Mouse (Mus musculus) limb, embryonic 15.5 days (tissue): ENCODE measurements around the gene Dnaja3. TPM values are rescaled to one million over a fixed set of nuclear protein-coding genes. Genes with fewer than 3 reads are reported as not detected.

Experiments used
- ATAC-seq: fragments of 200-750 bp; cut with Nextera tagmentation; 2 replicates; pipeline ENCODE4 v1.8.0; 2017; ENCODE audit warnings: low read depth, moderate TSS enrichment; ENCODE audit not compliant: insufficient number of reproducible peaks, low FRiP score, low TSS enrichment
- H3K27ac ChIP-seq: fragments of 300-500 bp; sonication (generic); 2 replicates; pipeline ENCODE4 v1.5.1; 2015; ENCODE audit warnings: moderate library complexity, mild to moderate bottlenecking, inconsistent platforms
- H3K27me3 ChIP-seq: fragments of 300-500 bp; sonication (generic); 2 replicates; pipeline ENCODE4 v1.6.1; 2015; ENCODE audit warnings: inconsistent platforms
- H3K36me3 ChIP-seq: fragments of 300-500 bp; sonication (generic); 2 replicates; pipeline ENCODE4 v1.6.1; 2015; ENCODE audit warnings: inconsistent platforms
- H3K4me1 ChIP-seq: fragments of 300-500 bp; sonication (generic); 2 replicates; pipeline ENCODE4 v1.6.1; 2015; ENCODE audit warnings: inconsistent platforms
- H3K4me2 ChIP-seq: fragments of 300-500 bp; sonication (generic); 2 replicates; pipeline ENCODE4 v1.6.1; 2015; ENCODE audit warnings: mild to moderate bottlenecking, inconsistent platforms
- H3K4me3 ChIP-seq: fragments of 300-500 bp; sonication (generic); 2 replicates; pipeline ENCODE4 v1.5.1; 2015; ENCODE audit warnings: mild to moderate bottlenecking, inconsistent platforms
- H3K9ac ChIP-seq: fragments of 300-500 bp; sonication (generic); 2 replicates; pipeline ENCODE4 v1.6.1; 2015; ENCODE audit warnings: inconsistent platforms
- H3K9me3 ChIP-seq: fragments of 300-500 bp; sonication (generic); 2 replicates; pipeline ENCODE4 v1.6.1; 2016; ENCODE audit warnings: inconsistent platforms
- WGBS: fragments of 180-500 bp; shearing (Covaris S2); methylation state at CpG from one replicate; pipeline ENCODE4 v1.1.7; 2015; 5-methylcytosine and 5-hydroxymethylcytosine counted together
- polyA plus RNA-seq: library from polyadenylated mRNA; unstranded; fragments of >200 nt; fragmentation: Nextera tagmentation; extraction: Ambion mirVana; gene quantifications from 2 replicates; pipeline ENCODE4 v1.2.1, GENCODE M21; 2015

Dnaja3 gene
- polyA plus RNA-seq, 1 experiment from 2014 or later: 60.5 TPM

DNA sequence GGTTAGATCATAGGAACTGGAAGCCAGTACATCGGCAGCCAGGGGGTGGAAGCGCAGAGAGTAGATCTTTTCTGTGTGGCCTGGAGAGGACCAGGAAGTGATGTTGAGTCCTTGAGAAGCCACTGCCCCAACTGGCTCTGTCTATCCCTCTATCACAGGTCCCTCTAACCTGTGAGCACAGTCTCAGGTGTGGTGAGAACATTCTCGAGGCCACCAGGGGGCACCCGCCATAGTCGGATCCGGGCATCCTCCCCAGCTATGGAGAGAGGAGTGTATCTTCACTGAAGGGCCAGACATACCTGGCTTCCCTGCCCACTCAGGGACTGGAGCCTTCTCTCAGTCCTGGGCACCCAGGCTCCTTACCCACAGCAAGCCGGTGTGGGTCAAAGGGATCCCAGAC lies 7.7 kb upstream of the Dnaja3 start:
- 44% methylated on average over 7 of the region's 7 CpGs for WGBS
- Histone ChIP-seq H3K9me3 (no peaks in the 10 kb centered on the region), H3K27me3 (no peaks in the 10 kb centered on the region), H3K4me1 (peaks cover 22% of the 10 kb centered on the region), H3K9ac (no peak overlapping the region), H3K27ac (peak overlapping the region; percentile 22; the same call in 1 of the 2 replicates), H3K36me3 (peaks cover 20% of the 10 kb centered on the region), H3K4me2 (no peak overlapping the region), H3K4me3 (no peak overlapping the region)
- ATAC-seq: no peak

DNA sequence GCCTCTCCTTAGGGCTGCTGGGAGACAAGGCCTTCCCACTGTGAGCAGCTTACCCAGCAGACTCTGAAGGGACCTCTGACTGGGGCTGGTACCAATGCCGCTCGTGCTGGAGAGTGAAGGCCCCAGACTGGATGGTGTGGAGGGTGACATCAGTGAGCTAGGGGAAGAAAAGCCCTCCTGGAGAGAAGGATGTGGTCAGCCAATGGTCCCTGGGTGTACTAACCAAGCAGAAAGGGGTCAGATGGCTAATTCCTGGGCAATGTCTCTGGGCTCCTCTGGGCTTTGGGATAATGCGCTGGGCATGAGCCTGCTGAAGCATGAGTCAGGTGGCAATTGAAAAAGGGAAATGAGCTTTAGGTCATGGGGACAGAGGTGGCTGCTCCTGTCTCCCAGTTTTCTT lies 6.1 kb upstream of the Dnaja3 start:
- Histone ChIP-seq H3K9me3 (no peaks in the 10 kb centered on the region), H3K4me1 (peaks cover 22% of the 10 kb centered on the region), H3K36me3 (peaks cover 15% of the 10 kb centered on the region; the same call in 1 of the 2 replicates), H3K4me2 (no peak overlapping the region), H3K27me3 (no peaks in the 10 kb centered on the region), H3K27ac (no peak overlapping the region), H3K4me3 (no peak overlapping the region), H3K9ac (no peak overlapping the region)
- ATAC-seq: no peak
- WGBS: 95% methylated on average over 3 of the region's 3 CpGs

DNA sequence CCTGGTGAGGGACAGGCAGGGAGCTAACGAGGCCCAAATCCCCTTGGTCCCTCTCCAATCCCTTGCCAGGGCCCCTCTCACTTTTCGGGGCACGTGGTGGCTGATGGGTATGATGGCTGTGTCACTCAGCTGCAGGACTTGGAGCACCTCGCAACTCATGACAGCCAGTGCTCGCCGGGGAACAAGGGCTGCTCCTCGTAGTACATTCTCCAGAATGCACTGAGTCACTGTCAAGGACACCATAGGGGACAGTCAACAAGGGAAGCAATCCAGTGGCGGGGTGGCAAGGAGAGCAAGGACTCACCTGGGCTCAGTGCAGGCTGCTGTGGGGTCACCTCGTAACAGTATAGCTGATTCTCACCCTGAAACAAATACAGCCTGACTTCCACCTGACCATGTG lies 5.1 kb upstream of the Dnaja3 start:
- Histone ChIP-seq H3K9ac (no peak overlapping the region), H3K4me1 (peaks cover 29% of the 10 kb centered on the region), H3K27ac (no peak overlapping the region), H3K4me3 (no peak overlapping the region), H3K9me3 (no peaks in the 10 kb centered on the region), H3K27me3 (no peaks in the 10 kb centered on the region), H3K4me2 (no peak overlapping the region), H3K36me3 (peaks cover 15% of the 10 kb centered on the region; the same call in 1 of the 2 replicates)
- 77% methylated on average over 9 of the region's 9 CpGs for WGBS
- no peak for ATAC-seq

DNA sequence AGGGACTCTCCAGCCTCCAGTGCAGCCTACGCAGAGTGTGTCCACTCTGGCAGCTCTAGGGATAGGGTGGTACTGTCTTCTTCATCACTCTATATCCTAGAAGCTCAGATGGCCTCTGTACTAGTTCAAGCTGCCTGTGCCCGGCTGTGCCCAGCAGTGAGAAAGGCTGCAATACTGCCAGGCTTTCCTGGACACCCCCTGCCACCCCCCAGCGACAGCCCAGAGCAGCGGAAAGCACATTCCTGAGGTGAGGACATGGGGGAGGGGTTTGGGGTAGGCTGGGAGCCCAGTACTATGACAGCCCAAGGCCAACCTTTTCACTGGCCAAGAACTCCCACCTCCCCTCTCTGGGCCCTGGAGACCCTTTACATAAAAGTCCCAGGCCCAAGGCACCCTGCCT lies 4.0 kb upstream of the Dnaja3 start:
- Histone ChIP-seq H3K27me3 (no peaks in the 10 kb centered on the region), H3K4me3 (no peak overlapping the region), H3K4me1 (peaks cover 32% of the 10 kb centered on the region), H3K9ac (no peak overlapping the region), H3K27ac (no peak overlapping the region), H3K36me3 (peaks cover 15% of the 10 kb centered on the region; the same call in 1 of the 2 replicates), H3K4me2 (no peak overlapping the region), H3K9me3 (no peaks in the 10 kb centered on the region)
- no peak for ATAC-seq
- 43% methylated on average over 4 of the region's 4 CpGs for WGBS

DNA sequence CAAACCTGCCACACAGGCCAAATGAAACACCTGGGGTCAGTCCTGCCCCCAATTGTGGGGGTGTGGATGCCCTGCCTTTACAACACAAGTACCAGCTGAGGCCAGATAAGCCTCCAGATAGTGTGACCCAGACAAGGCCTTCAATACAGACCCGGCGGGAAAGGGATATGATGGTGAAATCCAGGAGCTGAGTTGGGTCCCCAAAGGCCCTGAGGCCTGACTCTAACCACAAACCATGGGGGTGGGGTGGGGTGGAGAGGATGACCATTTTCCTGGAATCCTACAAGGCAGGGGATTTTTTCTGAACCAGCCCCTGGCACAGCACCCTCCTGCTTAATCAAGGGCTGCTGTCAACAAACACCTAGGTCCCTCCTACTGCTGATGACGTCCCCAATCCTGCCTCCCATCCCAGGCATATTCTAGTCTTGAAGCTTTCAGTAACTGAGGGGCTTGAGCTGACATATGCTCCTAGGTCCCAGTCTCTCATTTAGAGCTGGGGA lies 848 bp upstream of the Dnaja3 start:
- H3K27ac ChIP-seq: no peak overlapping the region
- no peaks in the 10 kb centered on the region for H3K27me3 ChIP-seq
- H3K4me1 ChIP-seq: peaks cover 56% of the 10 kb centered on the region
- no peak overlapping the region for H3K4me3 ChIP-seq
- no peaks in the 10 kb centered on the region for H3K9me3 ChIP-seq
- no peak for ATAC-seq
- WGBS: 82% methylated on average over 3 of the region's 3 CpGs
- no peak overlapping the region for H3K4me2 ChIP-seq
- peaks cover 8% of the 10 kb centered on the region for H3K36me3 ChIP-seq
- no peak overlapping the region for H3K9ac ChIP-seq

DNA sequence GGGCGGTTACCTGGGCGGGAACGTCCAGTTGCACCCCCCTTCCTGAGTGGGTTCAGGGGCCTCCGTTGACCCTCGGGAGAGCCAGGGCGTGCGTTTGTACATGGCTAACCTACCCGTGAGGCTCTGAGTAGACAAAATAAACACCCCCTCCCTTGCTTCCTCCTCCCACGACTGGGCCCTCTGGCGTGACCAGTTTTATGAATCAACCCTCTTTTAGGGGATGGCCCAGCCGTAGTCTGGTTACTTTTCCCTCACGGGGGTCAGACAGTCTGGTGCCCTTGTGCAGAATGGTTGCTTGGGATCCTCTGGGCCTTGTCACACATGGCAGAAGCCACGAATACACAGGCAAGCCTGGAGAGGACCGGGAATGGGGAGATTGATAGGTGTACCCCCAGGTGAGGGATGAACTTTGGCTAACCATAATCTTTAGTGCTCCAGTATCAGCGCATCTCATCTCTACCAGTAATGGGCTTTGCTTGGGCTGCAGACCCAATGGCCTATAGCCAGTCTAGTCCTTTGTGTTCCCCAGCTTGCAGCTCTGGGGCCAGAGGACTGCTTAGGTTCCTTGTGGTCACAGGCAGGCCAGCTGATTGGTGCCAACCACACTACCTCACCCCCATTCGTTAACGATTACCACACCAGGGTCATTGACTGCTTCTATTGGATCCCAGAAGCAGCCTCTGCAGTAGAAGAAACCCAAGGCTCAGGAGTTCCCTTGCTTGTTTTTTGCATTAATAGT lies 647 bp downstream of the Dnaja3 start:
- Histone ChIP-seq H3K9me3 (no peaks in the 10 kb centered on the region), H3K4me1 (peaks cover 66% of the 10 kb centered on the region), H3K27me3 (no peaks in the 10 kb centered on the region), H3K9ac (peak overlapping the region; percentile 86), H3K4me2 (peak overlapping the region; percentile 70), H3K4me3 (peak overlapping the region; percentile 80), H3K27ac (peak overlapping the region; percentile 92), H3K36me3 (peaks cover 12% of the 10 kb centered on the region)
- 5% methylated on average over 17 of the region's 17 CpGs for WGBS
- ATAC-seq: no peak

DNA sequence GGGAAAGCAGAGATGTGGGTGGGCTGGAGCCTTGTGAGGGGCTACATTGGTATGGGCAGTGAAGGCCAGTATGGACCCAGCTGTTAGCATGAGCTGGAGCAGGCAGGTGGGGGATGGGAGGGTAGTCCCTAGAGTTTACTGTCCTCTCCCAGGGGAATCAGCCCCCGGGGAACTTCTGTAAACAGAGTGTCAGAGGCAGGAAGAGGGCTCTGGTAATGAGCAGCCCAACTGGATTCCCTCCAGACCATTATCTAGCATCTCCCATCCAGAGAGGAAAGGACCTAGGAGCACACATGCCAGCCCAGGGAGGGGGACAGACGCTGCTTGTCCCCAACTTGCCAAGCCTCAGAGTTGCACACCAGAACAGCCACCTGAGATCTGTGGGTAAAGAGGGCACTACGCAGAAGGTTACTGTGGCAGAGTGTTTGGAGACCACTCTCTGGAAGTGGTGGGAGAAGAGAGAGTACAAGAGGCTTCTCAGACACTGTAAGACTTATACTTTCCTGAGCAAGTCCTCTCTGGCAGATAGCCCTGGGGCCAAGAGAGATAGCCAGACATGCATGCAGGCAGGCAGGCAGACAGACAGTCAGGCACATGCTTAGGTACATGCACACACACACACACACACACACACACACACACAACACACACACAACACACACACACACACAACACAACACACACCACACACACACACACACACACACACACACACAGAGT lies 1.5 kb downstream of the Dnaja3 start:
- H3K27ac ChIP-seq: peak overlapping the region; percentile 92
- peaks cover 18% of the 10 kb centered on the region for H3K36me3 ChIP-seq
- peak overlapping the region; percentile 86; the same call in 1 of the 2 replicates for H3K9ac ChIP-seq
- H3K4me2 ChIP-seq: peak overlapping the region; percentile 70
- no peaks in the 10 kb centered on the region for H3K9me3 ChIP-seq
- peaks cover 66% of the 10 kb centered on the region for H3K4me1 ChIP-seq
- WGBS: 38% methylated on average over 3 of the region's 3 CpGs
- ATAC-seq: no peak
- peak overlapping the region; percentile 80 for H3K4me3 ChIP-seq
- H3K27me3 ChIP-seq: no peaks in the 10 kb centered on the region

DNA sequence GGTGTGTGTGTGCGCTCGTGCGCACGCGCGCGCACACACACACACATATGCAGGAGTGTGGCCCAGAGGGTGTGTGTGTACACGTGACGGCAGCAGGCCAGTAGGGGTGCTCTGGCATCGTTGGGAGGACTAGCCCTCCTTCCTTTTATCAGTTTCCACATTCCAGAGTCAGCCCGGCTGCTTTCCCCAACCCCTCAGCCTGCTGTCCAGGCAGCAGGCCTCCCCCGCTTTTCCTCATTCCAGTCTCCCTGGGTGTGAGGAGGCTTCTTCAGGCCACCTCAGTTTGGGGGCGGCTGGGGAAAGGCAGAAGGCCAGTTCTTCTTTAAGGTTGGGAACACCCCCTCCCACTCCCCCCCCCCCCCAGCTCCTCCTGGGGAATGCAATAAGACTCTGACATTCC lies 2.4 kb downstream of the Dnaja3 start:
- Histone ChIP-seq H3K36me3 (peaks cover 22% of the 10 kb centered on the region), H3K4me1 (peaks cover 72% of the 10 kb centered on the region), H3K4me3 (peak overlapping the region; percentile 80), H3K27me3 (no peaks in the 10 kb centered on the region), H3K27ac (peak overlapping the region; percentile 92), H3K9ac (no peak overlapping the region), H3K9me3 (no peaks in the 10 kb centered on the region), H3K4me2 (peak overlapping the region; percentile 70)
- ATAC-seq: peak; percentile 54; the same call in 1 of the 2 replicates
- WGBS: 20% methylated on average over 13 of the region's 13 CpGs

DNA sequence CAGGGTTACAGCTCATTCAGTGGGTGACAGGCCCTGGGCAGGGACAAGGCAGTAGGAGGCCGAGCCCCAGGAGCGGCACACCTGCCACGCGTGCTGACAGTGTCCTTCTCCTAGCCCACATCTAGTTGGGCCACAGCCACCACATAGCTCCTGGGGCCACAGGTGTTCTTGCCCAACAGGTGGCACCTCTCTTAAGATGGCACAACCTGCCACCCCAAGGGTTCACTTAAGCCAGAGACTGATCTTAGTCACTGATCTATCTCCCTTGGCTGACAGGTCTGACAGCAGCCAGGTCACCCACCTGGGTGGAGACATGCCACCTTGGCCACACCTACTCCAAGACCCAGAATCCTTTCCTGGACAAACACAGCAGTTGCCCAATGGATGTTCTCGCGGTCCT lies 3.1 kb downstream of the Dnaja3 start:
- Histone ChIP-seq H3K4me2 (peak overlapping the region; percentile 70), H3K9me3 (no peaks in the 10 kb centered on the region), H3K4me1 (peaks cover 80% of the 10 kb centered on the region), H3K36me3 (peaks cover 20% of the 10 kb centered on the region), H3K9ac (no peak overlapping the region), H3K4me3 (peak overlapping the region; percentile 80), H3K27ac (peak overlapping the region; percentile 92), H3K27me3 (no peaks in the 10 kb centered on the region)
- WGBS: 73% methylated on average over 6 of the region's 6 CpGs
- no peak for ATAC-seq

DNA sequence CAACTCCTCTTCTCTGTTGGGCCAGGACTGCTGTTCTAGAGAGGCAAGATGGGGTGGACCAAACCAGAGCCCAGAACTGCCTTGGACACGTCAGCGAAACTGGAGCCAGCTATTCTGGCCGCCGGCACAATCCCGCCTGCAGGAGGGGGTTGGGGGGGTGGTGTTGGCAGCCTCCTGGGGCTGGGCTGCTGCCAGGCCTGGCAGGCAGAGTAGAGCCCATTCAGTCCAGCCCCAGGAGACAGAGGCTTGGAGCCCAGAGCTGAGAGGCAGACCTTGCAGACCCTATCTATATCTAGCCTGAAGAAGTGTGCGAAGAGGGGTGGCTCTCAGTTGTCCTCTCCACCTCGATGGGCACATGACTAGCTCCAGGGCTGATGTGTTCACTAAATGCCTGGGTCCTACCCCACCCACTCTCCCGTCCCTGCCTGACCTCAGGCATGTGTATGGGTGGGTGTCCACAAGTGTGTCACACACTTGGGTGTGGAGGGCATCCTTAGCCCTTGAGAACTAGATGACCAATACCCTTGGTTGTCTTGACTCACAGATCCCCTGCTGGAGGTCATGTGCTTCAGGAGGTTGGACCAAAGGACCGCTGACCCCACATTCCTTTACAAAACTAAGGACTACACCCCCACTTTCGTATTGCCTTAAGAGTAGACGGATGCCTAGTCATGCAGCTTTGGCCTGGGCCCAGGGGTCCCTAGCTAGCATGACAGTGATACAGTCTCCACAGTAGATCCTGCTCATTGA lies 4.1 kb downstream of the Dnaja3 start:
- no peak overlapping the region for H3K9ac ChIP-seq
- H3K9me3 ChIP-seq: no peaks in the 10 kb centered on the region
- H3K36me3 ChIP-seq: peaks cover 29% of the 10 kb centered on the region
- peak overlapping the region; percentile 92 for H3K27ac ChIP-seq
- WGBS: 46% methylated on average over 11 of the region's 11 CpGs
- 0 out of 2 replicates have a peak, but pooled peaks have one; percentile 30 for ATAC-seq
- peak overlapping the region; percentile 80 for H3K4me3 ChIP-seq
- H3K4me2 ChIP-seq: peak overlapping the region; percentile 70
- H3K27me3 ChIP-seq: no peaks in the 10 kb centered on the region
- peaks cover 89% of the 10 kb centered on the region for H3K4me1 ChIP-seq

DNA sequence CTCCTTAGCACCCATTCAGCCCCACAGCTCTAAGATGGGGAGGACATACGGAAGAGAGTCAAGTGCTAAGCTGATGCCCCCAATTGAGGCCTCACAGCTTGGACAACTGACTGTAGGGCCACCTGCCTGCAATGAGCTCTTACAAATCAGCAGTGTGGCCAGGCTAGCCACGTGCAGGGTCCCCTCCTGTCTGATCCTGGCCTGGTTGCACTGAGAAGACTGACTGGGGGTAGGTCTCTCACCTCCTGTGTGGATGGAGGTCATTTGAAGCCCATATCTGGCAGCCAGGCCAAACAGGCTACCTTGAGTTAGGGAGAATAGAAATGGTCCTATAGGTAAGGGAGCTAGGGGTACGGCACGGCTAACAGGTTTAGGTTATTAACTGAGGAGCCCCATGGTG lies 6.1 kb downstream of the Dnaja3 start:
- ATAC-seq: no peak
- Histone ChIP-seq H3K9ac (no peak overlapping the region), H3K27ac (peak overlapping the region; percentile 83; the same call in 1 of the 2 replicates), H3K36me3 (peaks cover 48% of the 10 kb centered on the region), H3K27me3 (no peaks in the 10 kb centered on the region), H3K9me3 (no peaks in the 10 kb centered on the region), H3K4me2 (no peak overlapping the region), H3K4me1 (peaks cover 96% of the 10 kb centered on the region), H3K4me3 (no peak overlapping the region)
- WGBS: 71% methylated on average over 4 of the region's 4 CpGs
